Mouse (Mus musculus) T-helper 1 cell (primary cell): Measurements from ENCODE around the gene Hcfc2.

ENCODE experiments used
- in situ Hi-C: fragments of 300-600 bp; cut with MboI, MseI; formaldehyde crosslinking; loops from one replicate; pipeline ENCODE4 v1.15.1; 2025; ENCODE audit warnings: high pct_unique_total_duplicates

The Hcfc2 gene

GRCm38 (mm10) chr10:82770713-82771112 lies 74.8 kb downstream of the Hcfc2 start:
- in situ Hi-C loops, result no loop called here

- in situ Hi-C loops, result no loop called here
These were observed 75.7 kb downstream of the Hcfc2 start for GRCm38 (mm10) chr10:82771595-82772170.

GRCm38 (mm10) chr10:82774841-82775240 lies 78.9 kb downstream of the Hcfc2 start:
- in situ Hi-C loops, result no loop called here

GRCm38 (mm10) chr10:82777075-82777474 lies 81.1 kb downstream of the Hcfc2 start:
- in situ Hi-C loops, result no loop called here

GRCm38 (mm10) chr10:82777886-82778285 lies 81.9 kb downstream of the Hcfc2 start:
- in situ Hi-C loops, result no loop called here

- in situ Hi-C loops, result no loop called here
These were observed 83.0 kb downstream of the Hcfc2 start for GRCm38 (mm10) chr10:82778791-82779549.

- in situ Hi-C loops, result no loop called here
These were observed 83.9 kb downstream of the Hcfc2 start for GRCm38 (mm10) chr10:82779831-82780230.

- in situ Hi-C loops, result no loop called here
These were observed 84.4 kb downstream of the Hcfc2 start for GRCm38 (mm10) chr10:82780322-82780721.

- in situ Hi-C loops, result no loop called here
These were observed 84.9 kb downstream of the Hcfc2 start for GRCm38 (mm10) chr10:82780816-82781215.

GRCm38 (mm10) chr10:82782472-82782871 lies 86.5 kb downstream of the Hcfc2 start:
- in situ Hi-C loops, result no loop called here

- in situ Hi-C loops, result no loop called here
These were observed 93.2 kb downstream of the Hcfc2 start for GRCm38 (mm10) chr10:82789181-82789580.

- in situ Hi-C loops, result no loop called here
These were observed 94.5 kb downstream of the Hcfc2 start for GRCm38 (mm10) chr10:82790504-82790903.

GRCm38 (mm10) chr10:82791713-82792112 lies 95.8 kb downstream of the Hcfc2 start:
- in situ Hi-C loops, result no loop called here
